Mouse (Mus musculus): ENCODE measurements at regions not wholly inside any gene's neighbourhood (a gene's known extent, or its start where the extent isn't known, plus 50 kb on each side); places are given as distances from the start of the nearest gene placed in this dataset.

- TF ChIP-seq POLR2A (IDR thresholded peaks at IDR 0.05; ENCODE audit: low read depth, low read length) (no peak), CTCF (IDR thresholded peaks at IDR 0.05; ENCODE audit: extremely low read depth, insufficient read length, insufficient replicate concordance, low read depth, low read length) (no peak)
Measured at GRCm38 (mm10) chr9:50181360-50181759, 163.4 kb downstream of the Rpl10-ps3 start.

Data from small intestine, adult 2 months (tissue).